Mouse (Mus musculus) heart, embryonic 14.5 days (tissue): ENCODE results near the gene Dnlz. TPM values are rescaled to one million over a fixed set of nuclear protein-coding genes. Genes with fewer than 3 reads are reported as not detected.

Experiments
- ATAC-seq: fragments of 200-750 bp; cut with Nextera tagmentation; 2 replicates; pipeline ENCODE4 v1.8.0; 2017; ENCODE audit warnings: low read depth, moderate TSS enrichment; ENCODE audit not compliant: insufficient number of reproducible peaks, insufficient read depth, low FRiP score
- H3K27ac ChIP-seq, 2 experiments: fragments of 200-500 bp in 1 of 2; fragments of 300-500 bp in 1 of 2; sonication (generic) in 1 of 2; replicated peaks in 1 of 2; 2 replicates each; pipeline ENCODE4 v1.5.1; 2012 to 2014; ENCODE audit warnings: low read depth in 2 of 2, low read length in 2 of 2, control low read depth in 1 of 2, mild to moderate bottlenecking in 1 of 2, mixed read lengths in 1 of 2; ENCODE audit not compliant: control insufficient read depth in 1 of 2, insufficient read depth in 1 of 2
- H3K27me3 ChIP-seq: fragments of 300-500 bp; sonication (generic); 2 replicates; pipeline ENCODE4 v1.6.1; 2014; ENCODE audit warnings: mild to moderate bottlenecking, low read length, control low read depth; ENCODE audit not compliant: control insufficient read depth, insufficient read depth
- H3K36me3 ChIP-seq: fragments of 300-500 bp; sonication (generic); 2 replicates; pipeline ENCODE4 v1.6.1; 2014; ENCODE audit warnings: mild to moderate bottlenecking, control low read depth, low read length, mixed read lengths; ENCODE audit not compliant: control insufficient read depth, insufficient read depth
- H3K4me1 ChIP-seq, 2 experiments: fragments of 200-500 bp in 1 of 2; fragments of 300-500 bp in 1 of 2; sonication (generic) in 1 of 2; 2 replicates each; pipeline ENCODE4 v1.6.1; 2012 to 2014; ENCODE audit warnings: low read length in 2 of 2, control low read depth in 1 of 2, mixed read lengths in 1 of 2; ENCODE audit not compliant: control insufficient read depth in 2 of 2, insufficient read depth in 2 of 2
- H3K4me2 ChIP-seq: fragments of 300-500 bp; sonication (generic); 2 replicates; pipeline ENCODE4 v1.6.1; 2014; ENCODE audit warnings: mild to moderate bottlenecking, low read length
- H3K4me3 ChIP-seq, 2 experiments: fragments of 200-500 bp in 1 of 2; fragments of 300-500 bp in 1 of 2; sonication (generic) in 1 of 2; 2 replicates each; pipeline ENCODE4 v1.5.1; 2012 to 2014; ENCODE audit warnings: low read length in 2 of 2, mild to moderate bottlenecking in 2 of 2, control low read depth in 1 of 2, low read depth in 1 of 2, moderate library complexity in 1 of 2; ENCODE audit not compliant: control insufficient read depth in 1 of 2, insufficient read depth in 1 of 2
- H3K9ac ChIP-seq: fragments of 300-500 bp; sonication (generic); 2 replicates; pipeline ENCODE4 v1.6.1; 2014; ENCODE audit warnings: mild to moderate bottlenecking, low read length
- H3K9me3 ChIP-seq: fragments of 300-500 bp; sonication (generic); 2 replicates; pipeline ENCODE4 v1.6.1; 2016; ENCODE audit warnings: low read length, control low read depth; ENCODE audit not compliant: control insufficient read depth
- WGBS: fragments of 180-500 bp; shearing (Covaris S2); extraction: QIAGEN DNeasy Blood & Tissue Kit; methylation state at CpG from one replicate; pipeline ENCODE4 v1.1.7; 2014; 5-methylcytosine and 5-hydroxymethylcytosine counted together
- polyA plus RNA-seq: library from polyadenylated mRNA; unstranded; fragments of >200 nt; fragmentation: Nextera tagmentation; extraction: Ambion mirVana; gene quantifications from 2 replicates; pipeline ENCODE4 v1.2.1, GENCODE M21; 2014

Dnlz gene
- polyA plus RNA-seq, 1 experiment from 2014 or later, result 30.8 TPM

GRCm38 (mm10) chr2:26315072-26315924 lies 36.6 kb downstream of the Dnlz start, which contains the start of gene Gpsm1:
Gpsm1 (plus strand) TSS chr2:26315515.
- peak within 1 kb of the TSS; percentile 89 for H3K27ac ChIP-seq
- H3K4me1 ChIP-seq, result peaks cover 39 to 50% of the 10 kb centered on the region in 2 experiments
- no peaks in the 10 kb centered on the region; the same call in 1 of the 2 replicates for H3K36me3 ChIP-seq
- H3K4me3 ChIP-seq, result peak within 1 kb of the TSS; percentile 71 to 87
- no peaks in the 10 kb centered on the region for H3K27me3 ChIP-seq
- ATAC-seq, result peak; percentile 82
- no peaks in the 10 kb centered on the region for H3K9me3 ChIP-seq
- WGBS, result under 1% methylated on average over 57 of the region's 66 CpGs
- peak within 1 kb of the TSS; percentile 93 for H3K4me2 ChIP-seq
- peak within 1 kb of the TSS; percentile 88 for H3K9ac ChIP-seq

- peak overlapping the region; percentile 93 for H3K4me2 ChIP-seq
- no peaks in the 10 kb centered on the region for H3K27me3 ChIP-seq
- H3K4me1 ChIP-seq, result peaks cover 41 to 53% of the 10 kb centered on the region in 2 experiments
- H3K27ac ChIP-seq, result peak overlapping the region; percentile 89
- H3K9ac ChIP-seq, result peak overlapping the region; percentile 88
- no peak for ATAC-seq
- H3K9me3 ChIP-seq, result no peaks in the 10 kb centered on the region
- no peaks in the 10 kb centered on the region for H3K36me3 ChIP-seq
- 45% methylated on average over 13 of the region's 13 CpGs for WGBS
- H3K4me3 ChIP-seq, result no peak overlapping the region
These were observed 37.4 kb downstream of the Dnlz start for GRCm38 (mm10) chr2:26314281-26315071.

- Histone ChIP-seq H3K4me3 (no peak overlapping the region), H3K9me3 (no peaks in the 10 kb centered on the region), H3K9ac (no peak overlapping the region), H3K27me3 (no peaks in the 10 kb centered on the region), H3K4me1 (peaks cover 44 to 49% of the 10 kb centered on the region in 2 experiments), H3K27ac (no peak overlapping the region), H3K4me2 (no peak overlapping the region), H3K36me3 (no peaks in the 10 kb centered on the region)
- 87% methylated on average over 1 of the region's 1 CpGs for WGBS
- ATAC-seq, result no peak
These were observed 38.5 kb downstream of the Dnlz start for GRCm38 (mm10) chr2:26313394-26313793.

- 41% methylated on average over 2 of the region's 2 CpGs for WGBS
- H3K27ac ChIP-seq, result no peak overlapping the region
- H3K27me3 ChIP-seq, result no peaks in the 10 kb centered on the region
- no peak for ATAC-seq
- no peaks in the 10 kb centered on the region for H3K9me3 ChIP-seq
- no peak overlapping the region for H3K4me3 ChIP-seq
- peaks cover 42 to 43% of the 10 kb centered on the region in 2 experiments for H3K4me1 ChIP-seq
- no peaks in the 10 kb centered on the region for H3K36me3 ChIP-seq
- no peak overlapping the region for H3K9ac ChIP-seq
- no peak overlapping the region for H3K4me2 ChIP-seq
These were observed 39.1 kb downstream of the Dnlz start for GRCm38 (mm10) chr2:26312812-26313211.

- no peaks in the 10 kb centered on the region for H3K9me3 ChIP-seq
- no peaks in the 10 kb centered on the region for H3K36me3 ChIP-seq
- ATAC-seq, result no peak
- no peaks in the 10 kb centered on the region for H3K27me3 ChIP-seq
- no peak overlapping the region for H3K27ac ChIP-seq
- no peak overlapping the region for H3K4me3 ChIP-seq
- no peak overlapping the region for H3K9ac ChIP-seq
- H3K4me2 ChIP-seq, result no peak overlapping the region
- WGBS, result 48% methylated on average over 5 of the region's 5 CpGs
- H3K4me1 ChIP-seq, result peaks cover 34% of the 10 kb centered on the region in 2 experiments
These were observed 40.0 kb downstream of the Dnlz start for GRCm38 (mm10) chr2:26311936-26312335.

- Histone ChIP-seq H3K4me3 (no peak overlapping the region), H3K27me3 (no peaks in the 10 kb centered on the region), H3K27ac (peak overlapping the region; percentile 79 to 81), H3K4me1 (peaks cover 20 to 22% of the 10 kb centered on the region in 2 experiments), H3K36me3 (no peaks in the 10 kb centered on the region), H3K9me3 (no peaks in the 10 kb centered on the region), H3K4me2 (peak overlapping the region; percentile 35), H3K9ac (no peak overlapping the region; the same call in 1 of the 2 replicates)
- WGBS, result 9% methylated on average over 10 of the region's 10 CpGs
- ATAC-seq, result peak; percentile 60; the same call in 1 of the 2 replicates
These were observed 42.2 kb downstream of the Dnlz start for GRCm38 (mm10) chr2:26309739-26310138.

- no peak for ATAC-seq
- Histone ChIP-seq H3K4me2 (no peak overlapping the region), H3K27me3 (no peaks in the 10 kb centered on the region), H3K4me1 (peaks cover 11 to 15% of the 10 kb centered on the region in 2 experiments), H3K27ac (no peak overlapping the region), H3K4me3 (no peak overlapping the region), H3K36me3 (no peaks in the 10 kb centered on the region), H3K9me3 (no peaks in the 10 kb centered on the region), H3K9ac (no peak overlapping the region)
- 83% methylated on average over 3 of the region's 3 CpGs for WGBS
These were observed 45.2 kb downstream of the Dnlz start for GRCm38 (mm10) chr2:26306702-26307101.
